Mouse (Mus musculus) ES-E14 (cell line): ENCODE results near the gene Rnf133. TPM values are rescaled to one million over a fixed set of nuclear protein-coding genes. Genes with fewer than 3 reads are reported as not detected.

Source experiments
- DNase-seq: peaks from one replicate; pipeline ENCODE4 v3.0.0-alpha.2; 2013; ENCODE audit warnings: low read depth, low spot score
- H3K27ac ChIP-seq: 2 replicates; pipeline ENCODE4 v1.5.1; 2012; ENCODE audit warnings: low read depth, mild to moderate bottlenecking, low read length, moderate library complexity, mixed read lengths; ENCODE audit not compliant: poor library complexity, insufficient read depth, severe bottlenecking
- H3K36me3 ChIP-seq: 2 replicates; pipeline ENCODE4 v1.6.1; 2012; ENCODE audit warnings: mild to moderate bottlenecking, low read length, moderate library complexity, mixed read lengths; ENCODE audit not compliant: control insufficient read depth, poor library complexity, insufficient read depth, severe bottlenecking
- H3K4me1 ChIP-seq, 2 experiments: fragments of 150-350 bp in 1 of 2; sonication (generic) in 1 of 2; 2 replicates each; pipeline ENCODE4 v1.6.1; 2012; ENCODE audit warnings: low read length in 2 of 2, mild to moderate bottlenecking in 1 of 2, mixed read lengths in 1 of 2; ENCODE audit not compliant: control insufficient read depth in 2 of 2, insufficient read depth in 2 of 2, poor library complexity in 1 of 2
- H3K4me3 ChIP-seq, 2 experiments: fragments of 150-350 bp in 1 of 2; sonication (generic) in 1 of 2; 2 replicates each; pipeline ENCODE4 v1.5.1; 2012; ENCODE audit warnings: low read length in 2 of 2, low read depth in 1 of 2, mild to moderate bottlenecking in 1 of 2, mixed read lengths in 1 of 2; ENCODE audit not compliant: insufficient read depth in 1 of 2, poor library complexity in 1 of 2, severe bottlenecking in 1 of 2
- H3K9ac ChIP-seq: 2 replicates; pipeline ENCODE4 v1.6.1; 2012; ENCODE audit warnings: low read depth, mild to moderate bottlenecking, low read length, mixed read lengths; ENCODE audit not compliant: poor library complexity, insufficient read depth, severe bottlenecking
- H3K9me3 ChIP-seq: fragments of 150-350 bp; sonication (generic); 2 replicates; pipeline ENCODE4 v1.6.1; 2012; ENCODE audit warnings: low read depth, mild to moderate bottlenecking, low read length; ENCODE audit not compliant: control insufficient read depth, insufficient read depth
- CHD2 ChIP-seq: IDR thresholded peaks from 2 replicates; pipeline ENCODE4 v1.6.1; 2014; ENCODE audit warnings: mild to moderate bottlenecking, low read depth, low read length, inconsistent platforms
- HCFC1 ChIP-seq: IDR thresholded peaks from 2 replicates; pipeline ENCODE4 v1.6.1; 2012; ENCODE audit warnings: low read length, inconsistent platforms, borderline replicate concordance; ENCODE audit not compliant: insufficient read depth
- MAFK ChIP-seq: IDR thresholded peaks from 2 replicates; pipeline ENCODE4 v1.6.1; 2014; ENCODE audit warnings: mild to moderate bottlenecking, low read depth, low read length, inconsistent platforms; ENCODE audit not compliant: insufficient read depth
- ZC3H11A ChIP-seq: IDR thresholded peaks from 2 replicates; pipeline ENCODE4 v1.6.1; 2012; ENCODE audit warnings: low read depth, mild to moderate bottlenecking, inconsistent platforms, low read length, borderline replicate concordance
- ZNF384 ChIP-seq: IDR thresholded peaks from 2 replicates; pipeline ENCODE4 v1.6.1; 2012; ENCODE audit warnings: low read depth, low read length, inconsistent platforms
- in situ Hi-C, 2 experiments: fragments of 600-800 bp; cut with MboI; formaldehyde crosslinking; loops; one replicate each; pipeline ENCODE4 v1.15.1; 2025; ENCODE audit warnings: low sequenced_read_pairs in 2 of 2, inconsistent platforms in 1 of 2; ENCODE audit not compliant: unreplicated experiment in 2 of 2
- total RNA-seq: library from RNA; depleted of rRNA; stranded (reverse); fragments of 300-350 nt; gene quantifications from 2 replicates; pipeline ENCODE4 v1.2.3, GENCODE M21; 2012; rRNA removed

Gene Rnf133
- total RNA-seq, 1 experiment: not detected

GRCm38 (mm10) chr6:23637081-23637480 is 13.0 kb downstream of the Rnf133 start:
- TF ChIP-seq CHD2: no peak
- no peak for TF ChIP-seq HCFC1
- TF ChIP-seq ZNF384: no peak
- H3K36me3 ChIP-seq: no peaks in the 10 kb centered on the region
- no peak overlapping the region for H3K9ac ChIP-seq
- no peaks in the 10 kb centered on the region for H3K4me1 ChIP-seq
- in situ Hi-C loops: no loop called here
- no peak overlapping the region for H3K27ac ChIP-seq
- no peak for DNase-seq
- H3K4me3 ChIP-seq: no peak overlapping the region
- no peaks in the 10 kb centered on the region for H3K9me3 ChIP-seq

DNA sequence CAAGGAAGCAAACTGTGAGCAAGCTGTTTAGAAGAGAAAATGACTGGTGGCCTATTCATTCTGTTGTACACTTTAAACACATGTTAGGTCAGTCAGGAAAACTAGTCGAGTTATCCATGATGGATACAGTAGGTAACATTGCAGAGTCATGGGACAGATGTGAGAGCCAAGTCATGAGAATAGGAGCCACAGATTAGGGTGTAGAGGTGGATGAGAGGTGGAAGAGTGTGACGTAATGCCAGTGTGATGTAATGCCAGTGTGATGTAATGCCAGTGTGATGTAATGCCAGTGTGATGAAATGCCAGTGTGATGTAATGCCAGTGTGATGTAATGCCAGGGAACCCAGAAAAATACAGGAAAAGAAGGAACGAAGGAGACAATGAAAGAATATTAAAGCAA is 14.9 kb downstream of the Rnf133 start:
- Histone ChIP-seq H3K27ac (no peak overlapping the region), H3K36me3 (no peaks in the 10 kb centered on the region), H3K9ac (no peak overlapping the region), H3K4me3 (no peak overlapping the region), H3K4me1 (no peaks in the 10 kb centered on the region), H3K9me3 (no peaks in the 10 kb centered on the region)
- DNase-seq: no peak
- in situ Hi-C loops: no loop called here
- TF ChIP-seq ZNF384 (no peak), HCFC1 (no peak), MAFK (no peak), ZC3H11A (no peak), CHD2 (no peak)

- Histone ChIP-seq H3K27ac (no peak overlapping the region), H3K9me3 (no peaks in the 10 kb centered on the region), H3K36me3 (no peaks in the 10 kb centered on the region), H3K9ac (no peak overlapping the region), H3K4me3 (no peak overlapping the region), H3K4me1 (no peaks in the 10 kb centered on the region)
- in situ Hi-C loops: no loop called here
- no peak for TF ChIP-seq ZNF384
- no peak for TF ChIP-seq HCFC1
- TF ChIP-seq MAFK: no peak
- TF ChIP-seq CHD2: no peak
- no peak for TF ChIP-seq ZC3H11A
- DNase-seq: no peak
Observed at GRCm38 (mm10) chr6:23634016-23634415, 16.1 kb downstream of the Rnf133 start.

- TF ChIP-seq MAFK (no peak), CHD2 (no peak), ZNF384 (no peak), HCFC1 (no peak), ZC3H11A (no peak)
- H3K36me3 ChIP-seq: no peaks in the 10 kb centered on the region
- in situ Hi-C loops: no loop called here
Observed at GRCm38 (mm10) chr6:23630465-23630864, 19.6 kb downstream of the Rnf133 start.

More at GRCm38 (mm10) chr6:23630465-23630864, 19.6 kb downstream of the Rnf133 start:
- Histone ChIP-seq H3K4me1 (no peaks in the 10 kb centered on the region), H3K4me3 (no peak overlapping the region), H3K9me3 (no peaks in the 10 kb centered on the region), H3K27ac (no peak overlapping the region), H3K9ac (no peak overlapping the region)
- no peak for DNase-seq

Other genes with a start within 250 kb of the Rnf133 start
- gene Rnf148, start 4.8 kb upstream of the Rnf133 start, total RNA-seq: not detected in 2 replicates
- gene Cadps2, start 189.1 kb upstream of the Rnf133 start, total RNA-seq: 0.36 and 0.53 TPM in 2 replicates